Mouse (Mus musculus): Measurements from ENCODE around the gene Ncor2.

DNA sequence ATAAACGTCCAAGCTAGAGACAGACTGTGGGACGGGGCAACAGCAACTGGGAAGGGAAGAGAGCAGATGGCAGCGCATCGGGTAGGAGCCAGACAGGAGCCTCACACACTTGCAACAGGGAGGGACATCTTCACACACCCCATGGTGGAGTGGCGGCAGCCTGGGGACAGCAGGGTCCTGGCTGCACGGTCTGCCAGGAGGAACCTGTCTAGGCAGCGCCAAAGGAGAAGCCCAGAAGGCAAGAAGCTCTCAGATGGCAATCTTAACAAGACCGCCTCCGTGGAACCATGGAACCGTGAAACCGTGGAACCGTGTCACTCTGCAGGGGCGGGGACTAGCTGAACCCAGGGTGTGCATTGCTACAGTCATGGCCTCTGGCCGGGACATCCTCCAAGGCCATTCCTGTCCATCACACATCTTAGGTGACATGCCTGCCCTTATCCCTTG, 50.1 kb downstream of the Ncor2 start:
- TF ChIP-seq CTCF (IDR thresholded peaks at IDR 0.05; ENCODE audit: extremely low read depth, insufficient read depth, low read length) (no peak), POLR2A (IDR thresholded peaks at IDR 0.05; ENCODE audit: extremely low read depth, insufficient read depth, low read length) (no peak)

Measured in cortical plate, adult 2 months (tissue).